Mouse (Mus musculus) gastrocnemius, adult 2 months (tissue): Measurements from ENCODE around the gene Rims3. TPM values are rescaled to one million over a fixed set of nuclear protein-coding genes. Genes with fewer than 3 reads are reported as not detected.
A peak's percentile ranks its signal among the peaks of the same experiment; 100 is the strongest.

Experiments
- DNase-seq: peaks from one replicate; pipeline ENCODE4 v3.0.0; 2022
- H3K27ac ChIP-seq: fragments of 200-600 bp; 2 replicates; pipeline ENCODE4 v1.8.1; 2022; ENCODE audit warnings: mild to moderate bottlenecking
- H3K4me3 ChIP-seq: fragments of 200-600 bp; 2 replicates; pipeline ENCODE4 v1.8.1; 2022; ENCODE audit warnings: mild to moderate bottlenecking, moderate library complexity
- CTCF ChIP-seq: fragments of 200-600 bp; IDR thresholded peaks from 2 replicates; pipeline ENCODE4 v1.8.1; 2022; ENCODE audit warnings: antibody characterized with exemption, mild to moderate bottlenecking, moderate library complexity
- intact Hi-C: fragments of 180-260 bp; cut with DNase I; formaldehyde crosslinking; loops from one replicate; pipeline ENCODE4 v1.15.1; 2025
- long read RNA-seq, 2 experiments: library from polyadenylated mRNA; stranded (forward); transcript quantifications; one replicate each; pipeline ENCODE4 v2.0.0; 2021
- total RNA-seq, 2 experiments: library from RNA; stranded (reverse); gene quantifications; 2 replicates each; pipeline ENCODE4 v1.2.3; 2021

Gene Rims3
- under 1 TPM in 1 of 2 experiments, not detected in 1; 0.03 TPM for total RNA-seq
- long read RNA-seq, experiment 1: 0 reads
- long read RNA-seq, experiment 2: 0 reads

DNA sequence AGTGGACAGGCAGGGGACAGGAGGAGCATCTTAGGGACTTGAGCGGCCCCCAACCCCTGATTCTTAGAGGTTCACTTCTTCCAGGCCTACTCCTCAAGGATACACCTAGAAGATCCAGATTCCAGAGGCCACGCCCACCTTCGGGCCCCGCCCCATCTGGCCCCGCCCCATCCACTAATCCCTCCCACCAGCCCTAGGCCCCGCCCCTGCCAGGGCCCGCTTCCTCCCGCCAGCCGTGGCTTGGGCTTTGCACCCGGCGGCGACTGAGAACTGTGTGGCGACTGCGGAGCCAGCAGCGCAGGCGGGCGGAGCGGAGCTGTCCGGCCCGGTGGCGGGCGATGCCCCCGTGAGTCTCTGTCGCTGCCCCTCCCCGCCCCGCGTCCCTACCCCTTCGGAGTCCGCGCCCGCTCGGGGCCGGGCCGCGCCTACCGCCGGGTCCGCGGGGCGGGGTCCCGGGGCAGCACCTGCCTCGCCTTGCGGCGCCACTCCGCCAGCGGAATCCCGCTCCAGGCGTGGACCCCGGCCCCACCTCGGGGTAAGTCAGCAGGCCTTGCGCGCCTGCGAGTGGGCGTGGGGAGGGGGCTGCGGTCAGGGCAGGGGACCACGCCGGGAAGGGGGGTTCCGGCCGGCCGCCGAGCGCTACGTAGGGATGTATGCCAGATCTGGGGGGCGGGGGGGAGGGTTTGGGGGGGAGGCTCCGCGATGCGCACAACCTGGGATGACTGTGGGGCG lies at the start of gene Rims3:
TSS of gene Rims3 (plus strand) at position 229 of the 732 bp plus-strand sequence.
- no peak within 1 kb of the TSS for H3K27ac ChIP-seq
- intact Hi-C loops: no loop called here
- peak within 1 kb of the TSS; percentile 70 for H3K4me3 ChIP-seq
- DNase-seq: peak; percentile 62
- TF ChIP-seq CTCF: no peak

DNA sequence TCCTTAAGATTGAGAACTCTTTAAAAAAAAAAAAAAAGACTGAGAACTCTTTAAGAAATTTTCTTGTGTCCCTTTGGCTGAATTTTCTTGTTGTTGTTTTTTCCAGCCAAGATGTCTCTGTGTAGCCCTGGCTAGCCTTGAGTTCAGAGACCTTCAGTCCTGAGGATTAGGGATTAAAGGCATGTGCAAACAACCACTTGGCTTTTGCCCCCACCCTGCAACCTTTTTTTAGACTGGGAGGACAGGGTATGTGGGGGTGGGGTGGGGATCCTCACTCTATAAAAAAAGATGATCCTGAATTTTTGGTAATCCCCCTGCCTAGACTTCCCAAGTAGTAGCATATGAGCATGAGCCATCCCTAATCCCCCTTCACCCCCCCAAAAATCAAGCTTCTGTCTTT lies 48.8 kb upstream of the Rims3 start:
- no peak for TF ChIP-seq CTCF
- no peak for DNase-seq
- Histone ChIP-seq H3K4me3 (peak overlapping the region; percentile 5; the same call in 1 of the 2 replicates), H3K27ac (peak overlapping the region; percentile 73)
- intact Hi-C loops: no loop called here

GRCm38 (mm10) chr4:120813762-120814161 lies 40.9 kb upstream of the Rims3 start:
- Histone ChIP-seq H3K27ac (peak overlapping the region; percentile 89), H3K4me3 (peak overlapping the region; percentile 73)
- no peak for TF ChIP-seq CTCF
- no peak for DNase-seq
- intact Hi-C loops: no loop called here

DNA sequence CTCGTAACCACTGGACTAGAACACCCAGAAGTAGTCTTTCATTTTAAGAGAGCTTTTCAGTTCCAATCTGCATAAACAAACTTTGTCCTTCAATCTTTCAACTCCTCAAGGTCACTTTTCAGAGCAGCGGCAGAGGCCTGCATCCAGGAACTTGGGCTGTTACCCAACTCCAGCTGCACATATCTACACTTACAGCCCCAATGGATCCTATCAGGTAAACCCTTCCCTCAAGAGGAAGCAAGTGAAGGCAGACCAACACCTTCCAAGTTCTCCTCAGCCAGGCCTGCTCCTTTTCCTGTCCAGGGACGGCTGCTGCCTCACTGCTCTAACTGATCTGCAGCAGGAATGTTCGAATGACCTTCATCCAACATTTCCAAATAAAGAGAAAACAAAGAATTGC lies 40.4 kb upstream of the Rims3 start:
- TF ChIP-seq CTCF: no peak
- Histone ChIP-seq H3K4me3 (peak overlapping the region; percentile 73), H3K27ac (peak overlapping the region; percentile 89)
- intact Hi-C loops: no loop called here
- peak; percentile 30 for DNase-seq

- Histone ChIP-seq H3K27ac (peak overlapping the region; percentile 89), H3K4me3 (peak overlapping the region; percentile 73)
- DNase-seq: no peak
- no peak for TF ChIP-seq CTCF
- intact Hi-C loops: no loop called here
These were observed 39.5 kb upstream of the Rims3 start for GRCm38 (mm10) chr4:120815163-120815562.

GRCm38 (mm10) chr4:120815622-120816334 lies 38.8 kb upstream of the Rims3 start:
- intact Hi-C loops: no loop called here
- H3K4me3 ChIP-seq: peak overlapping the region; percentile 73
- peak; percentile 77 for DNase-seq
- peak overlapping the region; percentile 89 for H3K27ac ChIP-seq
- TF ChIP-seq CTCF: no peak

GRCm38 (mm10) chr4:120817002-120817774 lies 37.4 kb upstream of the Rims3 start:
- no peak for DNase-seq
- no peak overlapping the region for H3K4me3 ChIP-seq
- intact Hi-C loops: no loop called here
- peak overlapping the region; percentile 89 for H3K27ac ChIP-seq
- no peak for TF ChIP-seq CTCF

GRCm38 (mm10) chr4:120817951-120818350 lies 36.7 kb upstream of the Rims3 start:
- intact Hi-C loops: no loop called here
- Histone ChIP-seq H3K4me3 (no peak overlapping the region), H3K27ac (peak overlapping the region; percentile 89)
- no peak for TF ChIP-seq CTCF
- DNase-seq: no peak

DNA sequence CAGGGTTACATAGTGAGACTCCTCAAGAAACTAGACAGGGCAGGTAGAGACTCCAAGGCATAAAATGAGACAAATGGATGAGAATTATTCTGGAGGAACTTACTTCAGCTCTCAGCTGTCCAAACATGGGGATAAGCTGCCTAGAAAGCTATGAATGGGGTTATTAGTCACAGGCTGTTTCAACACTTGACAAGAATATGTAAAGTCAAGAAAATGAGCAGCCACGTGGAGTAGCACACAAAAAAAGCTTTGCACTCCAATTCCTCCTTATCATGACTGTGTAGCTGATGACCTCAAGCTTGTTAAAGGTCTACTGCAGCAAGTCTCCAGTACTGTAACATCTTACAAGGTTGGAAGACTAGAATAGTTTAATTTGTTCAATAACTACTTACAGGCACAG lies 35.3 kb upstream of the Rims3 start:
- DNase-seq: no peak
- intact Hi-C loops: no loop called here
- Histone ChIP-seq H3K4me3 (no peak overlapping the region), H3K27ac (no peak overlapping the region)
- no peak for TF ChIP-seq CTCF

GRCm38 (mm10) chr4:120819871-120820270 lies 34.7 kb upstream of the Rims3 start:
- intact Hi-C loops: no loop called here
- no peak for TF ChIP-seq CTCF
- no peak overlapping the region for H3K27ac ChIP-seq
- no peak overlapping the region for H3K4me3 ChIP-seq
- DNase-seq: no peak

- no peak for TF ChIP-seq CTCF
- DNase-seq: no peak
- intact Hi-C loops: no loop called here
- no peak overlapping the region for H3K27ac ChIP-seq
- H3K4me3 ChIP-seq: no peak overlapping the region
These were observed 32.3 kb upstream of the Rims3 start for GRCm38 (mm10) chr4:120822191-120822911.

DNA sequence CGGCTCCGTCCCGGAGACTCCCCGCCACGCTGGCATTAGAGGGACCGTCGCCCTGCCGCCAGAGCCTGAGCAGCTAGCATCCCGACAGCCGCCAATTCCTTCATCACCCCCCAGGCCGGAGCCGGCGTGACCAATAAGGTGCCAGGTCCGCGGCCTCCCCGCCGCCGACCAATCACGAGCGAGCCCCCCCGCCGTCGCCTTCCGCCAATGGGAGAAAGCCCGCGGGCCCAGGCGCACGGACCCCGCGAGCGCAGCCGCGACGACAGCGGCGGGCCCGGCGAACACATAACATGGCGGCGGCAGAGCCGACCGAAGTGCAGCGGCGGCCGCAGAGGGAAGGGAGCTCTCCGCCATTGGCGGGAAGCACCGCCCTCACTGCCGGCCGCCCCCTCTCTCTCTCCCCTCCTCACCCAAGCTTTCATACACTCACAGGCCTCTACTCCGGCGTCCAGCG lies 29.5 kb upstream of the Rims3 start:
- Histone ChIP-seq H3K27ac (peak overlapping the region; percentile 100), H3K4me3 (peak overlapping the region; percentile 79)
- TF ChIP-seq CTCF: no peak
- DNase-seq: peak; percentile 99
- intact Hi-C loops: no loop called here
